ENCODE assay signal across 24 mouse cellular contexts in the genomic region with DNA sequence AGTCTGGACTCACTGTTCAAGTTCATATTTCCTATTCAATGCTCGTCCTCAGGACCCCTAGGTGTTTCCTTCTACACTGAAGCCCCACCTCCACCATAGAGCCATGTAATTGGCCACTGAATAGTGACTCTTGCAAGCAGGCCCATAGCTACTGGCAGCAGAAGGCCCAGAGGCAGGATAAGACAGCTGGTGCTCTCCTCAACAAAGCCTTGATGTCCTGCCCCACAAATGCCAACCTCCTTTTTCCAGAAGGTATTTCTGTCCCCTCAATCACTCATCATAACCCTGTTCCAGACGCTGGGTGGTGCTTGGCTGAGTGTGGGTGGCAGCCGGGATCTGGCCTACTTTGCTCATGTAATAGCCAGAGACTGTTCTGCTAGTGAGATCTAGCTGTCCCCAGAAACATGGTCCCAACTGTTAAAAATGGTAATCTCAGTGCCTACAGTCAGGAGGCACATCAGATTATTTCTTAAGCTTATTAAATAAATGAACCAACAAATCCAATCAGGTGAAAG.
DNase-seq lines count a peak whose midpoint lies in the region; ATAC-seq and TF ChIP-seq lines count a peak whose summit lies in the region.
"Had no signal": no experiment of that assay in that cellular context is flagged by ENCODE, and none has a peak within 500 bp of the region (broad histone marks: within the 10 kb centered on the region; RNA-seq: fewer than 3 reads in every experiment).

No protein-coding gene starts in this region.

- peak overlapping the region; percentile 63; the same call in 1 of the 2 replicates for H3K27ac ChIP-seq in left cerebral cortex, adult 2 months
- H3K27ac ChIP-seq: forebrain, embryonic 10.5 days; heart, embryonic 15.5 days; kidney, embryonic 15.5 days; limb, embryonic 13.5 days; liver, embryonic 13.5 days; stomach, postnatal 0 days had no signal

- intact Hi-C loops in left cerebral cortex, adult 2 months (cut with DNase I), result loop anchor here (5.0 kb wide), 2 partner anchors 73 to 92 kb away; no protein-coding TSS in a partner anchor
- intact Hi-C loops in left cerebral cortex, postnatal 10 days (cut with DNase I), result no loop called here
- intact Hi-C loops in left cerebral cortex, postnatal 36 days (cut with DNase I), result no loop called here

- ATAC-seq in megakaryocyte-erythroid progenitor cell, adult 5-6 weeks (replicated peaks; ENCODE audit: low FRiP score, low TSS enrichment, poor library complexity, severe bottlenecking), result no peak
- ATAC-seq: activated CD4-positive, CD25-positive, alpha-beta regulatory T cell, adult 4 months; CD4-positive, CD25-positive, alpha-beta regulatory T cell, adult 4 months; hindbrain, embryonic 16.5 days; intestine, embryonic 16.5 days had no signal

- no peak overlapping the region for H3K4me3 ChIP-seq in left cerebral cortex, adult 2 months
- H3K4me3 ChIP-seq: forebrain, embryonic 10.5 days; heart, embryonic 15.5 days; kidney, embryonic 15.5 days; limb, embryonic 13.5 days; liver, embryonic 13.5 days had no signal

- no peak for TF ChIP-seq CTCF in left cerebral cortex, adult 2 months (IDR thresholded peaks at IDR 0.05)

- DNase-seq in cerebellum, adult 11-12 months, result peak; percentile 6
- no peak for DNase-seq in cerebellum, adult 8-10 months
- DNase-seq in left cerebral cortex, adult 2 months (ENCODE audit: extremely low spot score in 1 of 2, low spot score in 2 of 2), result peak in 1 of 2 experiments; percentile 51
- DNase-seq in left cerebral cortex, postnatal 10 days (ENCODE audit: extremely low spot score in 1 of 2, low spot score in 2 of 2), result no peak
- DNase-seq in layer of hippocampus, adult 8-10 months (ENCODE audit: low spot score in 2 of 2), result peak; percentile 32 to 50
- peak; percentile 33 to 43 for DNase-seq in left cerebral cortex, postnatal 36 days (ENCODE audit: low spot score in 2 of 2)
- DNase-seq in ovary, postnatal 10 days (ENCODE audit: low spot score), result no peak
- DNase-seq: adrenal gland, postnatal 10 days; embryo, embryonic 11 days; gastrocnemius, postnatal 14 days; kidney, postnatal 4 days; liver, embryonic 13.5 days; lung, embryonic 14.5 days; lung, postnatal 36 days had no signal

Comparison
In these comparisons a context has a peak if more than half of its experiments do, and no peak if none do; other contexts are left out.
1. DNase-seq: peak in cerebellum, adult 11-12 months (single experiment), layer of hippocampus, adult 8-10 months (2 of 2) and left cerebral cortex, postnatal 36 days (2 of 2); none in cerebellum, adult 8-10 months (single experiment), left cerebral cortex, postnatal 10 days (0 of 2) and ovary, postnatal 10 days (single experiment).